Mouse (Mus musculus) liver, embryonic 14.5 days (tissue): ENCODE measurements around the gene Pkn1.

Experiments
- CTCF ChIP-seq: IDR thresholded peaks from 2 replicates; pipeline ENCODE4 v1.5.1; 2016; ENCODE audit warnings: antibody characterized with exemption, low read depth, control low read depth
- EP300 ChIP-seq: IDR thresholded peaks from 2 replicates; pipeline ENCODE4 v1.6.1; 2016; ENCODE audit warnings: antibody characterized with exemption, low read depth

DNA sequence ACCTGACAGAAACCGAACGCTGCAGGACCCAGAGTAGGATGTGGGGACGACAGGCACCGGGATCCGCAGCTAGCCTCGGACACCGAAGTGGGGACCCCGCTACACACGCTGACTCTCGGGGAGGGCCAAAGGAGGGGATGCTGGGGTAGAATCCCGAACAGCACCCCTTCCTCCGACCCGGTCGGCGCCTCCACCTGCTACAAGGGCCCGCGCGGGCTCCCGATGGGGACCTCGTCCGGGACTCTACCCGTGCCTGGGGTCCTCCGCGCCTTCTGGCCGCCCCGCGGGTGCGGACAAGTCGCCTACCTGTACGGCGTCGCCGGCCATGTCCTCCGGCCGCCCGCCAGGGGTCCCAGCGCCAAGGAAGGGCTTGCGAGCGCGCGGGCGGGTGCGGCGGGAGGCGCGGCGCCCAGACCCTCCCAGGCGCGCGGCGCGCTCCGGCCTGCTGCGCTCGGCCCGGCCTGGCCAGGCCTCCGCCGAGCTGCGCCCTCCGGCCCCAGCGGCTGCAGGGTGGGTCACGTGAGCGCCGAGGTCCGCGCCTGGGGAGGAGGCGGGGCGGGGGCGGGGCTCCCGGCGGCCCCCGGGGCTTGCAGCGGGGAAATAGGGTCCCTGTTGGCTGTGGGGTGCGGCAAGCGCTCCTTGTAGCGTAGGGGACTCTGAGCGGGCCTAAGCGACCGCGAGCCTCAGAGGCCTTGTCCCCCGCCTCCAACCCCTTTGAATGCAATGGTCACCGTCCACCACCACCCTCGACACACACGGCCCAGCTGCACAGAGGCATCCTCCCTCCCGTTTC is at the start of gene Pkn1:
- TF ChIP-seq EP300 (no peak), CTCF (no peak)
